Mouse (Mus musculus) hindbrain, embryonic 14.5 days (tissue): ENCODE measurements around the gene Zbtb25. TPM values are rescaled to one million over a fixed set of nuclear protein-coding genes. Genes with fewer than 3 reads are reported as not detected.

Source experiments
- ATAC-seq: fragments of 200-750 bp; cut with Nextera tagmentation; 2 replicates; pipeline ENCODE4 v1.8.0; 2017; ENCODE audit warnings: moderate number of reproducible peaks, mild to moderate bottlenecking, moderate TSS enrichment, moderate library complexity; ENCODE audit not compliant: low FRiP score
- DNase-seq: peaks from one replicate; pipeline ENCODE4 v3.0.0-alpha.2; 2015; ENCODE audit warnings: low spot score
- H3K27ac ChIP-seq: fragments of 300-500 bp; sonication (generic); 2 replicates; pipeline ENCODE4 v1.5.1; 2014; ENCODE audit warnings: mild to moderate bottlenecking, moderate library complexity
- H3K27me3 ChIP-seq: fragments of 300-500 bp; sonication (generic); 2 replicates; pipeline ENCODE4 v1.6.1; 2014; ENCODE audit warnings: mild to moderate bottlenecking, low read length, mixed read lengths; ENCODE audit not compliant: control insufficient read depth, insufficient read depth
- H3K36me3 ChIP-seq: fragments of 300-500 bp; sonication (generic); replicated peaks from 2 replicates; pipeline ENCODE4 v1.6.1; 2014; ENCODE audit not compliant: control insufficient read depth, insufficient read depth
- H3K4me1 ChIP-seq: fragments of 300-500 bp; sonication (generic); replicated peaks from 2 replicates; pipeline ENCODE4 v1.6.1; 2014; ENCODE audit warnings: antibody characterized with exemption, low read length, mixed read lengths; ENCODE audit not compliant: control insufficient read depth, insufficient read depth
- H3K4me2 ChIP-seq: fragments of 300-500 bp; sonication (generic); replicated peaks from 2 replicates; pipeline ENCODE4 v1.6.1; 2014; ENCODE audit warnings: mild to moderate bottlenecking, moderate library complexity
- H3K4me3 ChIP-seq: fragments of 300-500 bp; sonication (generic); replicated peaks from 2 replicates; pipeline ENCODE4 v1.5.1; 2014; ENCODE audit warnings: mild to moderate bottlenecking, low read length
- H3K9ac ChIP-seq: fragments of 300-500 bp; sonication (generic); 2 replicates; pipeline ENCODE4 v1.6.1; 2014
- H3K9me3 ChIP-seq: fragments of 300-500 bp; sonication (generic); 2 replicates; pipeline ENCODE4 v1.6.1; 2016; ENCODE audit warnings: low read length; ENCODE audit not compliant: control insufficient read depth
- WGBS: fragments of 180-500 bp; shearing (Covaris S2); extraction: QIAGEN DNeasy Blood & Tissue Kit; methylation state at CpG from one replicate; pipeline ENCODE4 v1.1.7; 2014; 5-methylcytosine and 5-hydroxymethylcytosine counted together
- polyA plus RNA-seq: library from polyadenylated mRNA; unstranded; fragments of >200 nt; fragmentation: Nextera tagmentation; extraction: Ambion mirVana; gene quantifications from 2 replicates; pipeline ENCODE4 v1.2.1, GENCODE M21; 2014

The Zbtb25 gene
- polyA plus RNA-seq, 1 experiment from 2014 or later, result 16.0 TPM

- Histone ChIP-seq H3K4me3 (peak overlapping the region; percentile 96), H3K27me3 (no peaks in the 10 kb centered on the region), H3K27ac (no peak overlapping the region), H3K4me1 (peaks cover 26% of the 10 kb centered on the region), H3K9ac (peak overlapping the region; percentile 99; the same call in 1 of the 2 replicates), H3K9me3 (no peaks in the 10 kb centered on the region), H3K4me2 (peak overlapping the region; percentile 86), H3K36me3 (no peaks in the 10 kb centered on the region)
- DNase-seq (no peak), ATAC-seq (no peak)
- 45% methylated on average over 7 of the region's 7 CpGs for WGBS
Observed at GRCm38 (mm10) chr12:76372046-76372445, 2.6 kb upstream of the Zbtb25 start.

- H3K4me1 ChIP-seq, result peaks cover 34% of the 10 kb centered on the region
- DNase-seq (peak; percentile 67), ATAC-seq (no peak)
- H3K9me3 ChIP-seq, result no peaks in the 10 kb centered on the region
- WGBS, result under 1% methylated on average over 60 of the region's 63 CpGs
- peak overlapping the region; percentile 96 for H3K4me3 ChIP-seq
- peak overlapping the region; percentile 98 for H3K27ac ChIP-seq
- no peaks in the 10 kb centered on the region for H3K36me3 ChIP-seq
- H3K27me3 ChIP-seq, result no peaks in the 10 kb centered on the region
- peak overlapping the region; percentile 86 for H3K4me2 ChIP-seq
- peak overlapping the region; percentile 99 for H3K9ac ChIP-seq
Observed at GRCm38 (mm10) chr12:76370831-76371571, 1.6 kb upstream of the Zbtb25 start.

GRCm38 (mm10) chr12:76369978-76370830, 802 bp upstream of the Zbtb25 start, which contains the start of gene Zbtb1:
Zbtb1 (plus strand) TSS chr12:76370266.
- Histone ChIP-seq H3K4me2 (peak within 1 kb of the TSS; percentile 86), H3K4me1 (peaks cover 36% of the 10 kb centered on the region), H3K27me3 (no peaks in the 10 kb centered on the region), H3K36me3 (no peaks in the 10 kb centered on the region), H3K27ac (peak within 1 kb of the TSS; percentile 98), H3K9me3 (no peaks in the 10 kb centered on the region), H3K4me3 (peak within 1 kb of the TSS; percentile 96), H3K9ac (peak within 1 kb of the TSS; percentile 99)
- 1% methylated on average over 84 of the region's 99 CpGs for WGBS
- ATAC-seq (peak; percentile 52), DNase-seq (peak; percentile 64)

- WGBS, result 0% methylated on average over 26 of the region's 26 CpGs
- Histone ChIP-seq H3K9me3 (no peaks in the 10 kb centered on the region), H3K4me3 (peak overlapping the region; percentile 96), H3K4me1 (peaks cover 36% of the 10 kb centered on the region), H3K4me2 (peak overlapping the region; percentile 86), H3K9ac (peak overlapping the region; percentile 99), H3K36me3 (no peaks in the 10 kb centered on the region), H3K27me3 (no peaks in the 10 kb centered on the region), H3K27ac (peak overlapping the region; percentile 98)
- DNase-seq, result peak; percentile 71
- ATAC-seq, result peak; percentile 59
Observed at GRCm38 (mm10) chr12:76368790-76369205, 604 bp downstream of the Zbtb25 start.

- Histone ChIP-seq H3K27me3 (no peaks in the 10 kb centered on the region), H3K4me1 (peaks cover 36% of the 10 kb centered on the region), H3K4me2 (peak overlapping the region; percentile 86), H3K9me3 (no peaks in the 10 kb centered on the region), H3K4me3 (peak overlapping the region; percentile 96), H3K27ac (peak overlapping the region; percentile 98), H3K36me3 (no peaks in the 10 kb centered on the region), H3K9ac (peak overlapping the region; percentile 99)
- 10% methylated on average over 9 of the region's 9 CpGs for WGBS
- DNase-seq, result no peak
- no peak for ATAC-seq
Observed at GRCm38 (mm10) chr12:76368201-76368789, 1.1 kb downstream of the Zbtb25 start.

GRCm38 (mm10) chr12:76367096-76367995, 2.1 kb downstream of the Zbtb25 start:
- DNase-seq (no peak), ATAC-seq (no peak)
- peak overlapping the region; percentile 99 for H3K9ac ChIP-seq
- H3K36me3 ChIP-seq, result no peaks in the 10 kb centered on the region
- peak overlapping the region; percentile 96; the same call in 1 of the 2 replicates for H3K4me3 ChIP-seq
- 25% methylated on average over 14 of the region's 14 CpGs for WGBS
- H3K27ac ChIP-seq, result peak overlapping the region; percentile 7; the same call in 1 of the 2 replicates
- H3K9me3 ChIP-seq, result no peaks in the 10 kb centered on the region
- H3K4me1 ChIP-seq, result peaks cover 35% of the 10 kb centered on the region
- H3K27me3 ChIP-seq, result no peaks in the 10 kb centered on the region
- peak overlapping the region; percentile 86 for H3K4me2 ChIP-seq

GRCm38 (mm10) chr12:76366276-76366675, 3.1 kb downstream of the Zbtb25 start:
- H3K9ac ChIP-seq, result 0 out of 2 replicates have a peak overlapping the region, but pooled peaks have one; percentile 20
- no peak overlapping the region for H3K4me3 ChIP-seq
- ATAC-seq (no peak), DNase-seq (no peak)
- no peak overlapping the region for H3K4me2 ChIP-seq
- no peaks in the 10 kb centered on the region for H3K27me3 ChIP-seq
- no peaks in the 10 kb centered on the region for H3K36me3 ChIP-seq
- H3K4me1 ChIP-seq, result peaks cover 28% of the 10 kb centered on the region
- H3K27ac ChIP-seq, result no peak overlapping the region
- H3K9me3 ChIP-seq, result no peaks in the 10 kb centered on the region
- 87% methylated on average over 3 of the region's 3 CpGs for WGBS

GRCm38 (mm10) chr12:76362303-76362676, 7.1 kb downstream of the Zbtb25 start:
- WGBS, result 90% methylated on average over 9 of the region's 9 CpGs
- Histone ChIP-seq H3K4me1 (peaks cover 15% of the 10 kb centered on the region), H3K36me3 (no peaks in the 10 kb centered on the region), H3K4me2 (no peak overlapping the region), H3K9me3 (no peaks in the 10 kb centered on the region), H3K27ac (no peak overlapping the region), H3K4me3 (no peak overlapping the region), H3K27me3 (no peaks in the 10 kb centered on the region), H3K9ac (no peak overlapping the region)
- DNase-seq (no peak), ATAC-seq (no peak)
